Mouse (Mus musculus) megakaryocyte, embryonic 14.5 days (primary cell): Measurements from ENCODE around the gene Dnajc16. TPM values are rescaled to one million over a fixed set of nuclear protein-coding genes. Genes with fewer than 3 reads are reported as not detected.
"Not testable (repeated sequence)": the region's sequence is repeated elsewhere in the genome, so short reads cannot be mapped to it uniquely, and the experiment has no call there.

Source experiments
- H3K27me3 ChIP-seq: replicated peaks from 2 replicates; pipeline ENCODE3; 2012; ENCODE audit warnings: inconsistent platforms
- H3K36me3 ChIP-seq: replicated peaks from 2 replicates; pipeline ENCODE3; 2012; ENCODE audit warnings: low read length, inconsistent platforms, mixed read lengths
- H3K4me1 ChIP-seq: 2 replicates; pipeline ENCODE4 v1.6.1; 2012; ENCODE audit warnings: inconsistent platforms
- H3K4me3 ChIP-seq: replicated peaks from 2 replicates; pipeline ENCODE3; 2012; ENCODE audit warnings: moderate library complexity, mild to moderate bottlenecking, inconsistent platforms
- H3K9me3 ChIP-seq: 2 replicates; pipeline ENCODE4 v1.6.1; 2012; ENCODE audit warnings: inconsistent platforms
- FLI1 ChIP-seq: IDR thresholded peaks from 2 replicates; pipeline ENCODE4 v1.6.1; 2012; ENCODE audit warnings: low read length, inconsistent platforms, mixed read lengths
- GATA1 ChIP-seq: IDR thresholded peaks from 3 replicates; pipeline ENCODE4 v1.6.1; 2012; ENCODE audit warnings: mixed read lengths, low read length, inconsistent platforms, borderline replicate concordance
- polyA plus RNA-seq: library from polyadenylated mRNA; stranded (reverse); fragments of >175 nt; gene quantifications from 2 replicates; pipeline ENCODE4 v1.2.3, GENCODE M21; 2012; ENCODE audit warnings: low replicate concordance; ENCODE audit not compliant: insufficient read depth

Dnajc16 gene
- polyA plus RNA-seq, 1 experiment = 1.8 TPM

DNA sequence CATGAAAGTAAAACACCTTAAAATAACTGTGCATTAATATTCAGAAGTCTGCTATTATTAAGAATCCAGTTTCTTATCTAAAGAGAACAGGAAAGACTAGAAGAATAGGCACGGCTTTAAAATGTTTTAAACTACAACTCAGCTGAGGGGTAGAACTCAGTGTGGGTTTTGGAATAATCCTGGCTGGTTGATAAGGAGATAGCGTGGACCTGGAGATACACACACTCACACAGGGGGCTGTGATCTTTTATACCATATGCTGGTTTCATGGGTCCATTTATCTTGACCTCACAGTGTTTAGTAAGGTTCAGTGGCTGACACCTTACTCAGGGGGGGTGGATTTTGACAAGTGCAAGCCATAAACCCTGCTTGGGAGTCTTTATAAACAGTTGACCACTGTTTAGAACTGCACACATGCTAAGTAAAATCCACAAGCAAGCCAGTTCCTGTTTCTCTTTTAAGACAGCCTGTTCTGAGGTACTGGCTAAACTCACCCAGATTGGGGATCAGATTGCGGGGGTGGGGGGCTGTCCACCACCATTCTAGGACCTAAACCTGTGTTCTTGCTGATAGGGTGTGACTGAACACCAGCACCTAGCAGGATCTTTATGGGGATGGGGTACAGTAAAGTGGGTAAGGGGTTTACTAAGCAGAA, 1.0 kb downstream of the Dnajc16 start:
- H3K9me3 ChIP-seq = no peaks in the 10 kb centered on the region
- peaks cover 43% of the 10 kb centered on the region for H3K4me1 ChIP-seq
- no peaks in the 10 kb centered on the region for H3K27me3 ChIP-seq
- peaks cover 42% of the 10 kb centered on the region for H3K36me3 ChIP-seq
- peak overlapping the region; percentile 93 for H3K4me3 ChIP-seq
- no peak for TF ChIP-seq GATA1
- TF ChIP-seq FLI1 = no peak

- peaks cover 64% of the 10 kb centered on the region for H3K36me3 ChIP-seq
- no peaks in the 10 kb centered on the region for H3K9me3 ChIP-seq
- H3K4me3 ChIP-seq = no peak overlapping the region
- TF ChIP-seq GATA1 = no peak
- TF ChIP-seq FLI1 = no peak
- no peaks in the 10 kb centered on the region for H3K27me3 ChIP-seq
- peaks cover 32% of the 10 kb centered on the region for H3K4me1 ChIP-seq
Observed at GRCm38 (mm10) chr4:141787462-141787861, 3.3 kb downstream of the Dnajc16 start.

GRCm38 (mm10) chr4:141787046-141787445, 3.7 kb downstream of the Dnajc16 start:
- Histone ChIP-seq H3K9me3 (no peaks in the 10 kb centered on the region), H3K27me3 (no peaks in the 10 kb centered on the region), H3K36me3 (peaks cover 69% of the 10 kb centered on the region), H3K4me3 (no peak overlapping the region), H3K4me1 (peaks cover 28% of the 10 kb centered on the region)
- no peak for TF ChIP-seq FLI1
- no peak for TF ChIP-seq GATA1

GRCm38 (mm10) chr4:141786141-141786540, 4.6 kb downstream of the Dnajc16 start:
- peaks cover 78% of the 10 kb centered on the region for H3K36me3 ChIP-seq
- no peak for TF ChIP-seq GATA1
- no peak for TF ChIP-seq FLI1
- peaks cover 23% of the 10 kb centered on the region for H3K4me1 ChIP-seq
- H3K4me3 ChIP-seq = no peak overlapping the region
- H3K27me3 ChIP-seq = no peaks in the 10 kb centered on the region
- H3K9me3 ChIP-seq = no peaks in the 10 kb centered on the region

DNA sequence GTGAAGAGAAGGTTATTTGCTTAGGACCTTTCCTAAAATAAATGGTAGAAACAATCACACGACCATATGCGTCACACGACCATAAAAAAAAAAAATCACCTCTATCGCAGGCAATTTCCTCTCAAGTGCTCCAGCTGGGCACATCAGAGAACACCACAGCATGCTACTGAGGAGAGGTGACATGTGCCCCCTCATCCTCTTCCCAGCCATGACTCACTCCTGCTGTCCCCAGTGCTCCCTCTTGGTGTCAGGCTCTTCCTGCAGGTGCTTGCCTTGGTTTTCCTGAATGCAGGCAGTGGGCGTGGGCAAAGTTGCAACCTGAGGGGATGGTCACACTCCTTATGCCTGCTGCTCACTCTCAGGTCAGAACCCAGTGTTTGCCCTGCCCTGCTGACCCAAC, 5.9 kb downstream of the Dnajc16 start:
- Histone ChIP-seq H3K36me3 (peaks cover 91% of the 10 kb centered on the region), H3K27me3 (no peaks in the 10 kb centered on the region), H3K9me3 (no peaks in the 10 kb centered on the region), H3K4me1 (peaks cover 18% of the 10 kb centered on the region), H3K4me3 (no peak overlapping the region)
- TF ChIP-seq FLI1 (no peak), GATA1 (no peak)

DNA sequence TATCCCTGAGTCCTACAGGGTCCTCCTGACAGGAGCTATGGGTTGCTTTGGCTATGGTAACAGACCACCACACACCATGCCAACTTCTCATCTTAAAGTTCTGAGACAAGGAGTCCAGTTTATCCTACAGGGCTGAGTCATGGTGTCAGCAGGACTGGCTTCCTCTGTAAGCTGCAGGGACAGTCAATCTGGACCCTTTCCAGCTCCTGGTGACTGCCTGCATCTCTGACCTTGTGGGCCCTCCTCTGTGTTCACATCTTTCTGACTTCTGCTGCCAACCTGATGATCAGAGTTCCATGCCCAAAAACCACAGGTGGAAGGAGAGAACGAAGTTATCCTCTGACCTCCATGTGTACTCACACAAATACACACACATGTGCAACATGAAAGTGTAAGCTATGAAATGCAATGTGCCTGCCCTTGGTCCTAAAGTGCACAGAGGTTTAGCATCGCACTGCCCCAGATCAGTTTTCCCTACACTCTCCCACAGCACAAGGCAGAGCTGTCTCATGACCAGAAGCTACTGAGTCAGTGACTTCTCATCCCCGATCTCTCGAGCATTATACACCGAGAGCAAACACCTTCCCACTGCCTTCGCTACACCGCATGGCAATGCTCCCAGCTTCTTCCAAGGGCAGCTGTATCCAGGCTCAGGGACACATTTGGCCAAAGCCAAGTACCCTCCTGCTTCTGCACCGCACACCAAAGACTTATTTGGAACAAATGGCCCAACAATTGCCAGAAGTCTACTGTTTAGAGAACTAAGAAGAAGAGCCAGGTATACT, 9.3 kb downstream of the Dnajc16 start:
- Histone ChIP-seq H3K9me3 (no peaks in the 10 kb centered on the region), H3K4me3 (no peak overlapping the region), H3K27me3 (no peaks in the 10 kb centered on the region), H3K36me3 (peaks cover 97% of the 10 kb centered on the region), H3K4me1 (peaks cover 19% of the 10 kb centered on the region)
- TF ChIP-seq GATA1 = no peak
- TF ChIP-seq FLI1 = no peak

DNA sequence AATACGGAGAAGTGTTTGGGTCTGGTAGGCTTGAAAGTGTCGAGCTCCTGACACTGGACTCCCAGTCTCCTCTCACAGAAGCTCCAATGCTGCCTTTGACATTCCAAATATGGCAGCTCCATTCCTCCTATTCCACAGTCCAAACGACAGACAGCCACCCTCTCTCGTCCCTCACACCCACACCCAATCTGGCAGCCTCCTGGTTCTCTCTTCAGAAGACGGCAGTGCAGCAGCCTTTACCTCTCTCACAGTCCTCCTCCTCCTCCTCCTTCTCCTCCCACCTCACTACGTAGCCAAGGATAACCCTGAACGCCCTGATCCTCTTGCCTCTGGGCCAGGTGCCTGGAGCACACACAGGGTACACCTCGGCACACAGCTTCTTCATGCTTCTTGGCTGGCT, 10.9 kb downstream of the Dnajc16 start:
- H3K4me3 ChIP-seq = no peak overlapping the region
- TF ChIP-seq GATA1 = no peak
- no peak for TF ChIP-seq FLI1
- no peaks in the 10 kb centered on the region for H3K27me3 ChIP-seq
- no peaks in the 10 kb centered on the region for H3K9me3 ChIP-seq
- H3K36me3 ChIP-seq = peaks cover 97% of the 10 kb centered on the region
- peaks cover 16% of the 10 kb centered on the region for H3K4me1 ChIP-seq

DNA sequence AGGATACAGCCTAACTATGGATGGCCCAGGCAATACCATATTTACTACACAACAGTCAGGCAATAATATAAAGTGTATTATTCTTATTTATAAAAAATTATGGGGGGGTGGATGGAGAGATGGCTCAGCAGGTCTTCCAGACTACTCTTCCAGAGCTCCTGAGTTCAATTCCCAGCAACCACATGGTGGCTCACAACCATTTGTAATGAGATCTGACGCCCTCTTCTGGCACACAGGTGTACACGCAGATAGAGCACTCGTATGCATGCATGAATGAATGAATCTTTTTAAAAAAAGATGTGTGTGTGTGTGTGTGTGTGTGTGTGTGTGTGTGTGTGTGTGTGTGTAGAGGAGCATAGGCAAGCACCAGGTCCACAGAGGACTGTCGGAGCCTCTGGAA, 17.7 kb downstream of the Dnajc16 start:
- not testable (repeated sequence) for H3K9me3 ChIP-seq, H3K4me3 ChIP-seq, H3K27me3 ChIP-seq
- H3K36me3 ChIP-seq = peaks cover 93% of the 10 kb centered on the region
- H3K4me1 ChIP-seq = peaks cover 32% of the 10 kb centered on the region

GRCm38 (mm10) chr4:141771823-141772222, 18.9 kb downstream of the Dnajc16 start:
- Histone ChIP-seq H3K4me1 (peaks cover 40% of the 10 kb centered on the region), H3K9me3 (no peaks in the 10 kb centered on the region), H3K27me3 (no peaks in the 10 kb centered on the region), H3K4me3 (no peak overlapping the region), H3K36me3 (peaks cover 96% of the 10 kb centered on the region)
- TF ChIP-seq GATA1 (no peak), FLI1 (no peak)

GRCm38 (mm10) chr4:141769501-141770160, 21.1 kb downstream of the Dnajc16 start:
- peaks cover 82% of the 10 kb centered on the region for H3K36me3 ChIP-seq
- TF ChIP-seq GATA1 = no peak
- TF ChIP-seq FLI1 = no peak
- H3K4me1 ChIP-seq = peaks cover 44% of the 10 kb centered on the region
- H3K4me3 ChIP-seq = no peak overlapping the region
- H3K27me3 ChIP-seq = no peaks in the 10 kb centered on the region
- no peaks in the 10 kb centered on the region for H3K9me3 ChIP-seq
